Mouse (Mus musculus): ENCODE measurements around the gene Cela2a. TPM values are rescaled to one million over a fixed set of nuclear protein-coding genes. Genes with fewer than 3 reads are reported as not detected.

Gene Cela2a
- polyA plus RNA-seq, 1 experiment from 2014 or later: not detected

GRCm38 (mm10) chr4:141866933-141867490, 41.1 kb upstream of the Cela2a start:
- Histone ChIP-seq H3K4me3 (no peak overlapping the region), H3K36me3 (no peaks in the 10 kb centered on the region), H3K4me2 (replicated peaks) (peak overlapping the region; percentile 18), H3K9ac (no peak overlapping the region), H3K9me3 (no peaks in the 10 kb centered on the region), H3K4me1 (peaks cover 30% of the 10 kb centered on the region), H3K27ac (peak overlapping the region; percentile 37; the same call in 1 of the 2 replicates), H3K27me3 (replicated peaks) (no peaks in the 10 kb centered on the region)
- 30% methylated on average over 10 of the region's 10 CpGs for WGBS
- ATAC-seq (ENCODE audit: low FRiP score, low read depth): peak; percentile 63

GRCm38 (mm10) chr4:141865600-141865999, 39.6 kb upstream of the Cela2a start:
- no peak overlapping the region for H3K27ac ChIP-seq
- WGBS: 90% methylated on average over 5 of the region's 5 CpGs
- no peaks in the 10 kb centered on the region for H3K9me3 ChIP-seq
- ATAC-seq (ENCODE audit: low FRiP score, low read depth): no peak
- H3K4me1 ChIP-seq: peaks cover 26% of the 10 kb centered on the region
- peaks cover 13% of the 10 kb centered on the region for H3K36me3 ChIP-seq
- no peak overlapping the region for H3K9ac ChIP-seq
- no peak overlapping the region for H3K4me2 ChIP-seq (replicated peaks)
- H3K4me3 ChIP-seq: no peak overlapping the region
- H3K27me3 ChIP-seq (replicated peaks): no peaks in the 10 kb centered on the region

DNA sequence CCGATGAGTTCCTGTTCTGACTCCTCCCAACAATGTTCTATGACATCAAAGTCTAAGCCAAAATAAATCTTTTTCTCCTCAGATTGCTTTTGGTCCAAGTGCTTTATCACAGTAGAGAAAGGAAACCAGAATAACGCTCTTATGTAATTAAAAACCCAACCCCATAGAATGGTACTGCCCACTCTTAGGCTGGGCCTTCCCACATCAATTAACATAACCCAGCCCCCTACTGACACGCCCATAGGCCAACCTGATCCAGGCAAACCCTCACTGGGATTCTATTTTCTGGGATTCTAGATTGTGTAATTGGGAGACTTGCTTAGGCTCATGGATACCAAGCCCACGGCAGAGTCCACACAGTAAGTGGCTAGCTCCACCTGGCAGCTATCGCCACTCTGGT, 39.0 kb upstream of the Cela2a start:
- H3K4me2 ChIP-seq (replicated peaks): no peak overlapping the region
- no peak overlapping the region for H3K9ac ChIP-seq
- ATAC-seq (ENCODE audit: low FRiP score, low read depth): no peak
- 96% methylated on average over 5 of the region's 5 CpGs for WGBS
- no peak overlapping the region for H3K4me3 ChIP-seq
- H3K36me3 ChIP-seq: peaks cover 19% of the 10 kb centered on the region
- no peak overlapping the region for H3K27ac ChIP-seq
- peaks cover 26% of the 10 kb centered on the region for H3K4me1 ChIP-seq
- H3K27me3 ChIP-seq (replicated peaks): no peaks in the 10 kb centered on the region
- H3K9me3 ChIP-seq: no peaks in the 10 kb centered on the region

DNA sequence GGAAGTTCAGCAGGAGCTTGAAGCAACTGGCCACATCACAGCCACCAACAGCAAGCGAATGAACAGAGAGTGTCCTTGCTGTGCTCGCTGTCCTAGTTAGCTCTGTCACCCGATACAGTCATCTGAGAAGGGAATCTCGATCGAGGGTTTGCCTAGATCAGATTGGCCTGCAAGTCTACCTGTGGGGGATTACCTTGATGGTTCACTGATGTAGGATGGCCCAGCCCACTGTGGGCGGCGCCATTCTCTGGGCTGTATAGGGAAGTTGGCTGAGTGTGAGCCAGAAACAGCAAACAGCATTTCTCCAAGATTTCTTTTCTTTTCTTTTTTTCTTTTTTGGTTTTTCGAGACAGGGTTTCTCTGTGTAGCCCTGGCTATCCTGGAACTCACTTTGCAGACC, 38.5 kb upstream of the Cela2a start:
- Histone ChIP-seq H3K4me1 (peaks cover 22% of the 10 kb centered on the region), H3K4me3 (no peak overlapping the region), H3K36me3 (peaks cover 24% of the 10 kb centered on the region), H3K27ac (no peak overlapping the region), H3K4me2 (replicated peaks) (no peak overlapping the region), H3K9me3 (no peaks in the 10 kb centered on the region), H3K9ac (no peak overlapping the region), H3K27me3 (replicated peaks) (no peaks in the 10 kb centered on the region)
- WGBS: 95% methylated on average over 8 of the region's 8 CpGs
- no peak for ATAC-seq (ENCODE audit: low FRiP score, low read depth)

- Histone ChIP-seq H3K9ac (no peak overlapping the region), H3K9me3 (no peaks in the 10 kb centered on the region), H3K4me1 (peaks cover 22% of the 10 kb centered on the region), H3K36me3 (peaks cover 30% of the 10 kb centered on the region), H3K27me3 (replicated peaks) (no peaks in the 10 kb centered on the region), H3K4me2 (replicated peaks) (no peak overlapping the region), H3K4me3 (no peak overlapping the region), H3K27ac (no peak overlapping the region)
- WGBS: 90% methylated on average over 7 of the region's 7 CpGs
- ATAC-seq (ENCODE audit: low FRiP score, low read depth): no peak
These were observed 37.8 kb upstream of the Cela2a start for GRCm38 (mm10) chr4:141863726-141864280.

DNA sequence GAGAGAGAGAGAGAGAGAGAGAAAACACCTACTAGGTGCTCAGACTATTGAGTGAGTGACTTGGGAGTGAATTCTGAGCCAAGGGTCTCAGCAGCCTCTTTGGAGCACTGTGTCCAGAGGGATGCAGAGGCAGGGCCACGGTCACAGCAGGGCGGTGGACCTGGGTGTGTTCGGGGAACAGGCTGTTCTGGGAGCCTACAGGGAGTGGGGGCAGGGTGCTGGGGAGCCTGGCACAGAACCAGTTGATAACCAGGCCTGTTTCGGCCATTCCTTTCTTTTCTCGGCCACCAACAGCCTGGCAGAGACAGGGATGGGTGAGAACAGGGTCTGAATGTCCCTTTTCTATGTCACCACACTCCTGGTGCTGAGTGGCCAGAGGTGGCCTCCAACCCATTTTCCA, 36.9 kb upstream of the Cela2a start:
- no peak overlapping the region for H3K4me3 ChIP-seq
- no peak overlapping the region for H3K9ac ChIP-seq
- no peaks in the 10 kb centered on the region for H3K9me3 ChIP-seq
- no peak overlapping the region for H3K4me2 ChIP-seq (replicated peaks)
- peaks cover 32% of the 10 kb centered on the region for H3K36me3 ChIP-seq
- H3K4me1 ChIP-seq: peaks cover 18% of the 10 kb centered on the region
- no peak for ATAC-seq (ENCODE audit: low FRiP score, low read depth)
- 83% methylated on average over 5 of the region's 5 CpGs for WGBS
- H3K27ac ChIP-seq: no peak overlapping the region
- no peaks in the 10 kb centered on the region for H3K27me3 ChIP-seq (replicated peaks)

GRCm38 (mm10) chr4:141861591-141862295, 35.8 kb upstream of the Cela2a start:
- no peak for ATAC-seq (ENCODE audit: low FRiP score, low read depth)
- Histone ChIP-seq H3K9me3 (no peaks in the 10 kb centered on the region), H3K4me2 (replicated peaks) (no peak overlapping the region), H3K27me3 (replicated peaks) (no peaks in the 10 kb centered on the region), H3K27ac (no peak overlapping the region), H3K36me3 (peaks cover 32% of the 10 kb centered on the region), H3K9ac (no peak overlapping the region; the same call in 1 of the 2 replicates), H3K4me3 (no peak overlapping the region), H3K4me1 (peaks cover 6% of the 10 kb centered on the region)
- 90% methylated on average over 17 of the region's 17 CpGs for WGBS

DNA sequence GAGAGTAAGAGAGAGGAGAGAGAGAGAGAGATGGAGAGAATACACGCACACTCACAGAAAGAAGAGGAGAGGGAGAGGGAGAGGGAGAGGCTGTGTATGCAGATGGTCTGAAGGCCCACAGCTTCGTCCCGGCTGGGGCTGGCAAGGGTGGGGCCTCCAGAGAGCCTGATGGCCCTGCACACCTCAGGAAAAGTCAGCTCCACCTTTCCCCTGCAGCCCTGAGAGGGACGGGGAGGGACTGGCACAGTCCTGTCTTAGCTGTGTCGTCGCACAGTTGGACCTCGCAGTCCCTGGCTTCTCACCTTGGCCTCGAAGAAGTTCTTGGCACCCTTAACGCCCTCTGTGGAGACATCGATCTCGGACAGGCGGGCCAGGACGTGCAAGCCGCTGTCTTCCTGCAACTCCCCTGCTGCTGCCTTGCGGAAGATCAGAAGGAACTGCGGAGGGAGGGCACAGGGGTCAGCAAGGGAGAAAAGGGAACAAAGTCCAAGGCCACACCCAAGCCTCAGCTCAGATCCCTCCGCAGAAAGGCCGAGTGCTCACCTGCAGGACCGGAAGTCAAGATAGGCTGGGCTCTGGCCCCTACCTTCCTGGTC, 34.4 kb upstream of the Cela2a start:
- H3K9me3 ChIP-seq: no peaks in the 10 kb centered on the region
- no peaks in the 10 kb centered on the region for H3K4me1 ChIP-seq
- no peaks in the 10 kb centered on the region for H3K27me3 ChIP-seq (replicated peaks)
- H3K27ac ChIP-seq: no peak overlapping the region
- ATAC-seq (ENCODE audit: low FRiP score, low read depth): no peak
- WGBS: 76% methylated on average over 19 of the region's 19 CpGs
- no peak overlapping the region for H3K4me2 ChIP-seq (replicated peaks)
- peaks cover 32% of the 10 kb centered on the region for H3K36me3 ChIP-seq
- H3K4me3 ChIP-seq: no peak overlapping the region
- H3K9ac ChIP-seq: no peak overlapping the region

- Histone ChIP-seq H3K36me3 (peaks cover 32% of the 10 kb centered on the region), H3K4me2 (replicated peaks) (no peak overlapping the region), H3K9ac (no peak overlapping the region), H3K4me3 (no peak overlapping the region), H3K9me3 (no peaks in the 10 kb centered on the region), H3K27ac (no peak overlapping the region), H3K27me3 (replicated peaks) (no peaks in the 10 kb centered on the region), H3K4me1 (no peaks in the 10 kb centered on the region)
- no peak for ATAC-seq (ENCODE audit: low FRiP score, low read depth)
- 92% methylated on average over 14 of the region's 14 CpGs for WGBS
These were observed 33.4 kb upstream of the Cela2a start for GRCm38 (mm10) chr4:141859351-141859750.

DNA sequence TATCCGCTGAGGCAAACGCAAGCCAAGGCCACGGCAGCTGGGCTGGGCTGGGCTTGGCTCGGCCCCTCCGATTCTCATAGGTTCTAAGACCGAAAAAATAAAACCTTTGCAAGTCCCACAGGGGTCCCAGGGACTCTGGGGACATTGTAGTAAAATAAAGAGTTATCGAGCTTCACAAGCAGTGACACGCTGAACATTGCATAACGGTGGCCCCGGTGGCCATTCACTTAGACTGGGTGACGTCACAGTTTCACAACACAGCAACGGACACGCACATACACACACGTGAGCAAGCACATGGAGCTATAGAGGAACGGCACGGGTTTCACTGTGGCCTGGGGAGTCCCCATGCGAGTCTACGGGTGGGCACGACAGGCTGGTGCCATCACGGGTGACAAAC, 32.5 kb upstream of the Cela2a start:
- no peak overlapping the region for H3K4me2 ChIP-seq (replicated peaks)
- 91% methylated on average over 20 of the region's 20 CpGs for WGBS
- ATAC-seq (ENCODE audit: low FRiP score, low read depth): no peak

DNA sequence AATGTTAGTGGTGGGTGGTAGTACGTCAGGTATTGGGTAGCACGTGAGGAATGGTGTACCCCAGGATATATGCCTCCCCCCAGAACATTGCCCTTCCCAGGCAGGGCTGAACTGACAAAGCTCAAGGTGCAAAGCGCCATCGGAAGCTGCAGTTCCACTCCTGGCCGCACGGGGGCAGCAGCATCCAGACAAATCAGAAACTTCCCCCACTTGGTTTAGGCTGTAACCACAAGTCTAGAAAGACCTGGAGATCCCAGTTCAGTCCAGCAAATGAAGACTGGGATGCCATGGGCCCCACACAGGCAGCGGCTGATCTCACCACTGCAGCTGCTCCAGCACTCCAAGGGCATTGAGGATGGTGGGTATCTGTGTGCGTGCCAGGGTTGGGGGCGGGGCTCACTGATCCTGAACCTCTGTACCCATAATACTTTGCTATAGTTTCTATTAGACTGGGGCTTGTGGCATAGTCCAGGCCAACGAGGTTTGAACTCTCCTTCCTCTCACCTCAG, 31.5 kb upstream of the Cela2a start:
- no peak overlapping the region for H3K27ac ChIP-seq
- 21% methylated on average over 10 of the region's 10 CpGs for WGBS

More for the DNA sequence above, 32.5 kb upstream of the Cela2a start:
- no peak overlapping the region for H3K9ac ChIP-seq
- H3K27ac ChIP-seq: no peak overlapping the region
- H3K4me1 ChIP-seq: no peaks in the 10 kb centered on the region
- no peaks in the 10 kb centered on the region for H3K9me3 ChIP-seq
- H3K27me3 ChIP-seq (replicated peaks): no peaks in the 10 kb centered on the region
- no peak overlapping the region for H3K4me3 ChIP-seq
- H3K36me3 ChIP-seq: peaks cover 32% of the 10 kb centered on the region

GRCm38 (mm10) chr4:141853437-141853836, 27.5 kb upstream of the Cela2a start:
- Histone ChIP-seq H3K4me2 (replicated peaks) (no peak overlapping the region), H3K27ac (no peak overlapping the region), H3K9me3 (no peaks in the 10 kb centered on the region), H3K27me3 (replicated peaks) (no peaks in the 10 kb centered on the region), H3K9ac (no peak overlapping the region), H3K4me3 (no peak overlapping the region), H3K36me3 (no peaks in the 10 kb centered on the region), H3K4me1 (no peaks in the 10 kb centered on the region)
- no peak for ATAC-seq (ENCODE audit: low FRiP score, low read depth)
- 82% methylated on average over 9 of the region's 9 CpGs for WGBS

More for the DNA sequence above, 31.5 kb upstream of the Cela2a start:
- Histone ChIP-seq H3K4me1 (no peaks in the 10 kb centered on the region), H3K4me2 (replicated peaks) (no peak overlapping the region), H3K9ac (no peak overlapping the region), H3K27me3 (replicated peaks) (no peaks in the 10 kb centered on the region), H3K36me3 (peaks cover 32% of the 10 kb centered on the region), H3K9me3 (no peaks in the 10 kb centered on the region), H3K4me3 (no peak overlapping the region)
- peak; percentile 65 for ATAC-seq (ENCODE audit: low FRiP score, low read depth)
